Mouse (Mus musculus): ENCODE measurements at regions not wholly inside any gene's neighbourhood (a gene's known extent, or its start where the extent isn't known, plus 50 kb on each side); places are given as distances from the start of the nearest gene placed in this dataset.
A peak's percentile ranks its signal among the peaks of the same experiment; 100 is the strongest.

DNA sequence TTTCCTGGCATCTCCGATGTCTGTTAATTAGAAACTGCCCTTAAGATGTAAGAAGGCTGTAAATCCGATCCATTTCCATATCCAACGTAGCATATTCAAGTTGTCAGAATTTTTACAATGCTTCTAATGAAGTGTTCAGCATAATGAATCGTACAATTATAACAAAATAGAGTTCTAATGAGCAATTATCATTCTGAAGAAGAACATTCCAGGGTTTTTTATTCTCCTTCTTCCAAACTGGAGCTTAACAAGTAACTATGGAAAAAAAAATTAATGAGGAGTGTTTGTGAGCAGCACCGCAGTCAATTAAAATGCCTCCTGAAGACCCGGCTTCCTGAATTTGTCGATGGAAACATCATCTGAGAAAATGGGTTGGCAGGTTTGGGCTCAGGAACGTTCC, 489.6 kb upstream of the Gm19410 start:
- Histone ChIP-seq H3K27ac (ENCODE audit: low read depth, low read length) (no peak overlapping the region; the same call in 1 of the 2 replicates), H3K4me3 (ENCODE audit: low read depth, low read length) (no peak overlapping the region), H3K27me3 (ENCODE audit: control insufficient read depth, insufficient read depth, low read length) (no peaks in the 10 kb centered on the region), H3K4me1 (replicated peaks; ENCODE audit: control insufficient read depth, insufficient read depth, low read length) (0 out of 2 replicates have a peak, but pooled peaks cover 2% of the 10 kb centered on the region), H3K36me3 (ENCODE audit: control insufficient read depth, insufficient read depth, low read length) (no peaks in the 10 kb centered on the region), H3K4me2 (ENCODE audit: low read depth, low read length, severe bottlenecking) (no peak overlapping the region), H3K9me3 (ENCODE audit: control insufficient read depth, low read length) (no peaks in the 10 kb centered on the region), H3K9ac (ENCODE audit: low read length) (no peak overlapping the region)
- peak; percentile 42; the same call in 1 of the 2 replicates for ATAC-seq (replicated peaks; ENCODE audit: low FRiP score)
- DNase-seq (ENCODE audit: low spot score) = no peak
- WGBS = 44% methylated on average over 8 of the region's 8 CpGs

GRCm38 (mm10) chr8:35276460-35276859, 489.1 kb upstream of the Gm19410 start:
- no peaks in the 10 kb centered on the region for H3K9me3 ChIP-seq (ENCODE audit: control insufficient read depth, low read length)
- H3K27ac ChIP-seq (ENCODE audit: low read depth, low read length) = peak overlapping the region; percentile 53
- H3K4me1 ChIP-seq (replicated peaks; ENCODE audit: control insufficient read depth, insufficient read depth, low read length) = 0 out of 2 replicates have a peak, but pooled peaks cover 2% of the 10 kb centered on the region
- WGBS = 61% methylated on average over 7 of the region's 7 CpGs
- ATAC-seq (replicated peaks; ENCODE audit: low FRiP score) (peak; percentile 56), DNase-seq (ENCODE audit: low spot score) (peak; percentile 51)
- no peak overlapping the region for H3K4me3 ChIP-seq (ENCODE audit: low read depth, low read length)
- H3K36me3 ChIP-seq (ENCODE audit: control insufficient read depth, insufficient read depth, low read length) = no peaks in the 10 kb centered on the region
- H3K4me2 ChIP-seq (ENCODE audit: low read depth, low read length, severe bottlenecking) = no peak overlapping the region
- H3K9ac ChIP-seq (ENCODE audit: low read length) = no peak overlapping the region
- no peaks in the 10 kb centered on the region for H3K27me3 ChIP-seq (ENCODE audit: control insufficient read depth, insufficient read depth, low read length)

DNA sequence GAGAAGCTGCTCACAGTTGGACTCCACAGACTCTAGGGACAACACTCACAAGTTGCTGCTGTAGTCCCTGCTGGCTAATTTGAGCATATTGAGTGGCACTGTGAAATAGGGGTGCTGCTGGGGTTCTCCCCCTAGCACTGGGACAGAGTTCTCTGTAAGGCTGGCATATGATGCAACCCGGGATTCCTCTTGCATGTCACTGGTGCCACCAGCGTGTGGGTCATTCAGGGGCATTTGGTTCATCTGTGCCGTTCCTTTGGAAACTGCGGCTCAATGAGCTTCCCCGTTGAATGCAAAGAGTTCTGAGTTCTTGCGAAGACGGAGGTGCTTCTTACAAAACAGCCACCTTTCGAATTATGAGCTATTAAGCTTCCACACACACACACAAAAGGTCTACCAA, 486.6 kb upstream of the Gm19410 start:
- Histone ChIP-seq H3K36me3 (ENCODE audit: control insufficient read depth, insufficient read depth, low read length) (no peaks in the 10 kb centered on the region), H3K9me3 (ENCODE audit: control insufficient read depth, low read length) (no peaks in the 10 kb centered on the region), H3K4me3 (ENCODE audit: low read depth, low read length) (no peak overlapping the region), H3K4me1 (replicated peaks; ENCODE audit: control insufficient read depth, insufficient read depth, low read length) (0 out of 2 replicates have a peak, but pooled peaks cover 2% of the 10 kb centered on the region), H3K9ac (ENCODE audit: low read length) (no peak overlapping the region), H3K27me3 (ENCODE audit: control insufficient read depth, insufficient read depth, low read length) (no peaks in the 10 kb centered on the region), H3K27ac (ENCODE audit: low read depth, low read length) (no peak overlapping the region), H3K4me2 (ENCODE audit: low read depth, low read length, severe bottlenecking) (no peak overlapping the region)
- WGBS = 93% methylated on average over 8 of the region's 8 CpGs
- ATAC-seq (replicated peaks; ENCODE audit: low FRiP score) (no peak), DNase-seq (ENCODE audit: low spot score) (no peak)

DNA sequence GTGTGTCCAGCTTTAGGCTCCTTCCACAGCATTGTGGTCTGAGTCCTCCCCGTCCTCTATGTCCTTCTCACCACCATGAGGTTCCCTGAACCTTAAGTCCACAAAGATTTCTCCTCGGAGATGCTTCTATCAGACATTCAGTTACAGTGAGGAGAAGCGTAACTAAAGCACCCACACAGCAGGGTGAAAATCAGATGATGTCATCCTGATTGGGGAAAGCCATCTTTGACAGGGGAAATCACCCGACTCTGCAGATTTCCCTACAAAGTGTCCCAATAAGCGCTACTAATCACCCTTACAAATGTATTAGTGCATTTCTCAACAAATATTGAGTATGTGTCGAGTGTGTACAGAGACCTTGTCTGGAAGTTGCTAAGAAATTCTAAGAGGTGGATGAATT, 484.8 kb upstream of the Gm19410 start:
- Histone ChIP-seq H3K36me3 (ENCODE audit: control insufficient read depth, insufficient read depth, low read length) (no peaks in the 10 kb centered on the region), H3K4me2 (ENCODE audit: low read depth, low read length, severe bottlenecking) (no peak overlapping the region), H3K27ac (ENCODE audit: low read depth, low read length) (no peak overlapping the region), H3K4me3 (ENCODE audit: low read depth, low read length) (no peak overlapping the region), H3K9ac (ENCODE audit: low read length) (no peak overlapping the region), H3K4me1 (replicated peaks; ENCODE audit: control insufficient read depth, insufficient read depth, low read length) (0 out of 2 replicates have a peak, but pooled peaks cover 2% of the 10 kb centered on the region), H3K9me3 (ENCODE audit: control insufficient read depth, low read length) (no peaks in the 10 kb centered on the region), H3K27me3 (ENCODE audit: control insufficient read depth, insufficient read depth, low read length) (no peaks in the 10 kb centered on the region)
- DNase-seq (ENCODE audit: low spot score) = no peak
- ATAC-seq (replicated peaks; ENCODE audit: low FRiP score) = no peak
- 91% methylated on average over 6 of the region's 6 CpGs for WGBS

- ATAC-seq (replicated peaks; ENCODE audit: low FRiP score) (no peak), DNase-seq (ENCODE audit: low spot score) (no peak)
- Histone ChIP-seq H3K36me3 (ENCODE audit: control insufficient read depth, insufficient read depth, low read length) (no peaks in the 10 kb centered on the region), H3K4me2 (ENCODE audit: low read depth, low read length, severe bottlenecking) (no peak overlapping the region), H3K27me3 (ENCODE audit: control insufficient read depth, insufficient read depth, low read length) (no peaks in the 10 kb centered on the region), H3K4me3 (ENCODE audit: low read depth, low read length) (no peak overlapping the region), H3K9ac (ENCODE audit: low read length) (no peak overlapping the region), H3K9me3 (ENCODE audit: control insufficient read depth, low read length) (no peaks in the 10 kb centered on the region), H3K27ac (ENCODE audit: low read depth, low read length) (no peak overlapping the region), H3K4me1 (replicated peaks; ENCODE audit: control insufficient read depth, insufficient read depth, low read length) (no peaks in the 10 kb centered on the region)
- WGBS = 90% methylated on average over 9 of the region's 9 CpGs
Measured at GRCm38 (mm10) chr8:35283366-35283765, 482.2 kb upstream of the Gm19410 start.

DNA sequence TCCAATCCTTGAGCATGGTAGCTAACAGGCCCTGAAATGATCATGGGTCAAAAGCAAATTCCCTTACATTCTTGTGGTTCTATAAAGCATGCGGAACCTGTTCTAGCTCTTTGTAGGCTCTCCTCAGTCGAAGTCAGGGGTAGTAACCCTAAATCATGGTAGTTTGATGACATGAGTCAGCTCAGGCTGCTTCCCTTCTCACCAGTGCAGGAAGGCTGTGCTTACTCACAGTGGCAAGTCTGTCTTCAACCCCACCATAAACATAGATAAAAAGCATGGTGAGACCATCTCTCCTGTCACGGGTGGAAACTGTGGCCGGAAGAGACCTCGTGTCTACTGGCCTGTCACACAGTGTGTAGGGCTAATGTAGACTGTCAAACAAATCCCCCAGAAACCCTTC, 476.6 kb upstream of the Gm19410 start:
- DNase-seq (ENCODE audit: low spot score) (no peak), ATAC-seq (replicated peaks; ENCODE audit: low FRiP score) (no peak)
- Histone ChIP-seq H3K27ac (ENCODE audit: low read depth, low read length) (no peak overlapping the region), H3K27me3 (ENCODE audit: control insufficient read depth, insufficient read depth, low read length) (no peaks in the 10 kb centered on the region), H3K4me1 (replicated peaks; ENCODE audit: control insufficient read depth, insufficient read depth, low read length) (0 out of 2 replicates have a peak, but pooled peaks cover 2% of the 10 kb centered on the region), H3K9ac (ENCODE audit: low read length) (no peak overlapping the region), H3K4me3 (ENCODE audit: low read depth, low read length) (no peak overlapping the region), H3K9me3 (ENCODE audit: control insufficient read depth, low read length) (no peaks in the 10 kb centered on the region), H3K4me2 (ENCODE audit: low read depth, low read length, severe bottlenecking) (no peak overlapping the region), H3K36me3 (ENCODE audit: control insufficient read depth, insufficient read depth, low read length) (no peaks in the 10 kb centered on the region)
- WGBS = 80% methylated on average over 5 of the region's 5 CpGs

DNA sequence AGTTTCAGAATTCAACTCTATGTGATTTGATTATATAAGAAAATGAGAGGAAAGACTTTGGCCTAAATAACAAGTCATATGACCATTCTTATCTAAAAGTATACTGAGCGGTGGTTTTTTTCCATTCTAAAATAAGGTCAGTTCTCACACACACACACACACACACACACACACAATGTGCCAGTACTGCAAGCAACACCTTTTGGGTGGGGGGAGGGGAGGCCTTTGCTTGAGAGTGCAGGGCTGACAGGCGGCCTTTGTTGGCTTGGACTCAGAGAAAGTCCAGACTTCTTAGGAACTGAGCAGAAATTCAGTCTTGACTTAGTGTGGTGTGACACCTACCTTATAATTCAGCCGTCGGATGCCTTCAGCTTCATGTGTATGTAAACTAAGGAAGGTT, 475.6 kb upstream of the Gm19410 start:
- H3K4me1 ChIP-seq (replicated peaks; ENCODE audit: control insufficient read depth, insufficient read depth, low read length) = 0 out of 2 replicates have a peak, but pooled peaks cover 2% of the 10 kb centered on the region
- no peaks in the 10 kb centered on the region for H3K36me3 ChIP-seq (ENCODE audit: control insufficient read depth, insufficient read depth, low read length)
- H3K4me3 ChIP-seq (ENCODE audit: low read depth, low read length) = no peak overlapping the region
- H3K9me3 ChIP-seq (ENCODE audit: control insufficient read depth, low read length) = no peaks in the 10 kb centered on the region
- WGBS = 82% methylated on average over 4 of the region's 4 CpGs
- DNase-seq (ENCODE audit: low spot score) (no peak), ATAC-seq (replicated peaks; ENCODE audit: low FRiP score) (no peak)
- no peaks in the 10 kb centered on the region for H3K27me3 ChIP-seq (ENCODE audit: control insufficient read depth, insufficient read depth, low read length)
- no peak overlapping the region for H3K27ac ChIP-seq (ENCODE audit: low read depth, low read length)
- no peak overlapping the region for H3K9ac ChIP-seq (ENCODE audit: low read length)
- no peak overlapping the region for H3K4me2 ChIP-seq (ENCODE audit: low read depth, low read length, severe bottlenecking)

DNA sequence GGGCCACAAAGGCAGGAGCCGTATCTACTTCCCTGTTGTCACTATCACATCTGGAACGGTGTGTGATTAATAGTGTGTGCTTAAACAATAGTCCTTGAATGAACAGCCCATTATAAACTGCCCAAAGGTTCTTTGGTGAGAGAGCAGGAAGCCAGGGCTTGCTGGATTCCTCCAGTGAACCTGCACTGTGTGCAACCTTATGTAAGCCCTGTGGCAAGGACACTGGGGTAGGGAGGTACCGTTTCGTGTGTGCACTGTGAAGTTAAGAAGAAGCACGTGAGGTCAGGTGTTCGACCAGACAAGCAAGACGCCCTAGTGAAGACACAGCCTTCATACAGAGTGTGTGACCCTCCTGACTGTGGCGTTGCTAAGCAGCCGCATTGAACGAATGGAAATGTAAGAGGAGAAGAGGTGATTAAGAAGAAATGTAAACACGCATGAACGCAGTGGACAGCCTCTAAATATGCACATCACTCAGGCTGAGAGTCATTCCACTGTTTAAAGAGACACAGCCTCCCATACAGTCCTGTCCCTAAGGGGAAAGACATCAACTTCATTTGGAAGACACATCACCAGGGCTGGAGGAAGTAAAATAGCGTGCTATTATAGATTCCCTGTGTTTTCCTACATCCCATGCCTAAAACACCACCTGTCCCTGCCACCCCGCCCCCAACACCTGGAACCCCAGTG, 472.0 kb upstream of the Gm19410 start:
- ATAC-seq (replicated peaks; ENCODE audit: low FRiP score) = no peak
- Histone ChIP-seq H3K9me3 (ENCODE audit: control insufficient read depth, low read length) (no peaks in the 10 kb centered on the region), H3K4me1 (replicated peaks; ENCODE audit: control insufficient read depth, insufficient read depth, low read length) (0 out of 2 replicates have a peak, but pooled peaks cover 2% of the 10 kb centered on the region), H3K27me3 (ENCODE audit: control insufficient read depth, insufficient read depth, low read length) (no peaks in the 10 kb centered on the region), H3K9ac (ENCODE audit: low read length) (no peak overlapping the region), H3K4me2 (ENCODE audit: low read depth, low read length, severe bottlenecking) (no peak overlapping the region), H3K4me3 (ENCODE audit: low read depth, low read length) (no peak overlapping the region), H3K36me3 (ENCODE audit: control insufficient read depth, insufficient read depth, low read length) (no peaks in the 10 kb centered on the region), H3K27ac (ENCODE audit: low read depth, low read length) (no peak overlapping the region)
- no peak for DNase-seq (ENCODE audit: low spot score)
- WGBS = 80% methylated on average over 14 of the region's 14 CpGs

DNA sequence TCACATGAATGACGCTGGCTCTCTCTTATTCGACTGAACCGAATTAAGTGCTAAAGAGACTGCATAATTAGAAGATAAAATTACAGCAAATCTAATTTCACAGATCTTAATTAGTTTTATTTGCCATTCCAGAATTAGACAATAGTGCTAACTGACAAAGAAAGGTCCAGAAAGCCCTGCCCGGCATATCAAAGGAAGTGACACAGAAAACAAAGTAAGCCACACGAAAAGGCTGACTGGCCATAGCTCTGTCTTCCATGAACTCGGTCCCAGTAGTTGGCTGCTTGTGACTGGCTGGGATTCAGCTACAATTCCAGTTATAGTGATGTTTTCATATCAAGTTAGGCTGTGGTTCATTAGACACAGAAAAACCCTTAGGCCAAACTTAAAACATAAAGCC, 468.7 kb upstream of the Gm19410 start:
- Histone ChIP-seq H3K27me3 (ENCODE audit: control insufficient read depth, insufficient read depth, low read length) (no peaks in the 10 kb centered on the region), H3K9ac (ENCODE audit: low read length) (no peak overlapping the region), H3K4me1 (replicated peaks; ENCODE audit: control insufficient read depth, insufficient read depth, low read length) (no peaks in the 10 kb centered on the region), H3K4me3 (ENCODE audit: low read depth, low read length) (no peak overlapping the region), H3K36me3 (ENCODE audit: control insufficient read depth, insufficient read depth, low read length) (no peaks in the 10 kb centered on the region), H3K4me2 (ENCODE audit: low read depth, low read length, severe bottlenecking) (no peak overlapping the region), H3K9me3 (ENCODE audit: control insufficient read depth, low read length) (no peaks in the 10 kb centered on the region), H3K27ac (ENCODE audit: low read depth, low read length) (no peak overlapping the region)
- ATAC-seq (replicated peaks; ENCODE audit: low FRiP score) = no peak
- no peak for DNase-seq (ENCODE audit: low spot score)
- WGBS = 58% methylated on average over 6 of the region's 6 CpGs
